Mouse (Mus musculus) kidney, adult 2 months (tissue): ENCODE measurements around the gene Rab33b.

Source experiments
- CTCF ChIP-seq: fragments of 200-500 bp; conservative IDR thresholded peaks from 2 replicates; pipeline ENCODE4 v1.5.1; 2011; ENCODE audit warnings: low read depth, mild to moderate bottlenecking, control low read depth, low read length, moderate library complexity, mixed read lengths; ENCODE audit not compliant: insufficient read depth, insufficient read length
- POLR2A ChIP-seq: fragments of 200-500 bp; IDR thresholded peaks from one replicate; pipeline ENCODE4 v1.6.1; 2011; ENCODE audit warnings: low read depth, low read length, control low read depth

DNA sequence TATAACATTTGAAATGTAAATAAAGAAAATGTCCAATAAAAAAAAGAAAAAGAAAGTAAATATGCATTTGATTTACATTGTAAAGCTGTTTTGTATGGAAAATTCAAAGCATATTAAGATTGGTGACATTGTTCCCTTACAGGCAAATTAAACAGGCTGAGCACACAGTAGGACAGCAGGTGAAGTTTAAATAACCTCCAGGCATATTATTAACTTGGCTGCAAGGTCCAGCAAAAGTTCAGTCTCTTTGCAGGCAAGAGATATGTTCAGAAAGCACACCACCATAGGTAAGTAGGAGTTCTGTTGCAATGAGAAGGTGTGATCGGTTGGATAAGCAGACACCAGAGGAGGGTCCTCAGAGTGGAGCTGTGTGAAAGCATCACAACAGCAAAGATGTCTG, 14.3 kb downstream of the Rab33b start:
- TF ChIP-seq CTCF (no peak), POLR2A (no peak)
